Comparison of ENCODE assay signal across 13 mouse cellular contexts in genomic region chr15:31155141-31155540, GRCm38 (mm10).
DNase-seq lines count a peak whose midpoint lies in the region; ATAC-seq lines count a peak whose summit lies in the region.
"Had no signal": no experiment of that assay in that cellular context is flagged by ENCODE, and none has a peak within 500 bp of the region (broad histone marks: within the 10 kb centered on the region; RNA-seq: fewer than 3 reads in every experiment).

No protein-coding gene starts in this region.

- H3K4me3 ChIP-seq in hindbrain, embryonic 11.5 days (ENCODE audit: low read depth, low read length): no peak overlapping the region
- H3K4me3 ChIP-seq in hindbrain, embryonic 13.5 days: no peak overlapping the region
- no peak overlapping the region for H3K4me3 ChIP-seq in embryonic facial prominence, embryonic 14.5 days (ENCODE audit: low read depth, low read length)
- no peak overlapping the region for H3K4me3 ChIP-seq in forebrain, embryonic 15.5 days
- H3K4me3 ChIP-seq: liver, embryonic 12.5 days; megakaryocyte, embryonic 14.5 days had no signal

- H3K36me3 ChIP-seq in hindbrain, embryonic 11.5 days (ENCODE audit: control insufficient read depth, insufficient read depth, low read length): no peaks in the 10 kb centered on the region
- H3K36me3 ChIP-seq in hindbrain, embryonic 13.5 days: no peaks in the 10 kb centered on the region
- no peaks in the 10 kb centered on the region for H3K36me3 ChIP-seq in embryonic facial prominence, embryonic 14.5 days (ENCODE audit: control insufficient read depth, insufficient read depth, low read length)
- no peaks in the 10 kb centered on the region for H3K36me3 ChIP-seq in forebrain, embryonic 15.5 days
- H3K36me3 ChIP-seq: liver, embryonic 12.5 days had no signal

- H3K9ac ChIP-seq in hindbrain, embryonic 11.5 days (ENCODE audit: low read depth, low read length): no peak overlapping the region
- H3K9ac ChIP-seq in hindbrain, embryonic 13.5 days: no peak overlapping the region
- H3K9ac ChIP-seq in embryonic facial prominence, embryonic 14.5 days (ENCODE audit: low read depth, low read length): no peak overlapping the region
- H3K9ac ChIP-seq in forebrain, embryonic 15.5 days (replicated peaks): no peak overlapping the region
- H3K9ac ChIP-seq: liver, embryonic 12.5 days had no signal

- 55% methylated on average over 9 of the region's 9 CpGs for WGBS in hindbrain, embryonic 11.5 days
- 66% methylated on average over 9 of the region's 9 CpGs for WGBS in hindbrain, embryonic 13.5 days
- 23% methylated on average over 9 of the region's 9 CpGs for WGBS in embryonic facial prominence, embryonic 14.5 days
- WGBS in forebrain, embryonic 15.5 days: 42% methylated on average over 9 of the region's 9 CpGs

- ATAC-seq in hindbrain, embryonic 11.5 days (ENCODE audit: low FRiP score): no peak
- ATAC-seq in hindbrain, embryonic 13.5 days (ENCODE audit: low FRiP score): no peak
- peak; percentile 67; the same call in 1 of the 2 replicates for ATAC-seq in embryonic facial prominence, embryonic 14.5 days (ENCODE audit: low read depth)
- ATAC-seq in erythroblast, adult 5-6 weeks (replicated peaks; ENCODE audit: low FRiP score, poor library complexity, severe bottlenecking): no peak
- no peak for ATAC-seq in forebrain, embryonic 15.5 days (replicated peaks)
- ATAC-seq: inflammation-experienced regulatory T-cells, adult 6 months; liver, embryonic 12.5 days had no signal

- no peak overlapping the region for H3K27ac ChIP-seq in hindbrain, embryonic 11.5 days (ENCODE audit: low read depth, low read length)
- H3K27ac ChIP-seq in hindbrain, embryonic 13.5 days: no peak overlapping the region
- no peak overlapping the region for H3K27ac ChIP-seq in embryonic facial prominence, embryonic 14.5 days (replicated peaks; ENCODE audit: low read depth, low read length)
- no peak overlapping the region for H3K27ac ChIP-seq in forebrain, embryonic 15.5 days (replicated peaks)
- H3K27ac ChIP-seq: liver, embryonic 12.5 days had no signal

- H3K4me2 ChIP-seq in hindbrain, embryonic 11.5 days (replicated peaks; ENCODE audit: low read depth, low read length): no peak overlapping the region
- no peak overlapping the region for H3K4me2 ChIP-seq in hindbrain, embryonic 13.5 days
- peak overlapping the region; percentile 25; the same call in 1 of the 2 replicates for H3K4me2 ChIP-seq in embryonic facial prominence, embryonic 14.5 days (ENCODE audit: low read depth, low read length)
- no peak overlapping the region for H3K4me2 ChIP-seq in forebrain, embryonic 15.5 days (replicated peaks)
- H3K4me2 ChIP-seq: liver, embryonic 12.5 days had no signal

- H3K4me1 ChIP-seq in hindbrain, embryonic 11.5 days (replicated peaks; ENCODE audit: control insufficient read depth, insufficient read depth, low read length): no peaks in the 10 kb centered on the region
- peaks cover 7% of the 10 kb centered on the region for H3K4me1 ChIP-seq in hindbrain, embryonic 13.5 days (replicated peaks)
- no peaks in the 10 kb centered on the region for H3K4me1 ChIP-seq in embryonic facial prominence, embryonic 14.5 days (ENCODE audit: control insufficient read depth, insufficient read depth, low read length)
- H3K4me1 ChIP-seq in forebrain, embryonic 15.5 days: peaks cover 12% of the 10 kb centered on the region
- H3K4me1 ChIP-seq: liver, embryonic 12.5 days; megakaryocyte, embryonic 14.5 days had no signal

- no peaks in the 10 kb centered on the region for H3K9me3 ChIP-seq in hindbrain, embryonic 11.5 days (ENCODE audit: control insufficient read depth, low read length)
- no peaks in the 10 kb centered on the region for H3K9me3 ChIP-seq in hindbrain, embryonic 13.5 days
- no peaks in the 10 kb centered on the region for H3K9me3 ChIP-seq in embryonic facial prominence, embryonic 14.5 days (ENCODE audit: control insufficient read depth, low read length)
- no peaks in the 10 kb centered on the region for H3K9me3 ChIP-seq in forebrain, embryonic 15.5 days
- H3K9me3 ChIP-seq: liver, embryonic 12.5 days; megakaryocyte, embryonic 14.5 days had no signal

- peak; percentile 9 for DNase-seq in hindbrain, embryonic 11.5 days (ENCODE audit: low spot score)
- DNase-seq in testis, postnatal 10 days (ENCODE audit: low spot score): peak; percentile 40
- no peak for DNase-seq in testis, postnatal 14 days (ENCODE audit: low spot score)
- peak; percentile 75 for DNase-seq in embryonic facial prominence, embryonic 14.5 days (ENCODE audit: low spot score)
- no peak for DNase-seq in thymus, postnatal 25 days
- DNase-seq: spleen, adult 18-20 months; thymus, adult 18-20 months had no signal

- no peaks in the 10 kb centered on the region for H3K27me3 ChIP-seq in hindbrain, embryonic 11.5 days (ENCODE audit: control insufficient read depth, insufficient read depth, low read length)
- H3K27me3 ChIP-seq in hindbrain, embryonic 13.5 days: no peaks in the 10 kb centered on the region
- no peaks in the 10 kb centered on the region for H3K27me3 ChIP-seq in embryonic facial prominence, embryonic 14.5 days (replicated peaks; ENCODE audit: control insufficient read depth, insufficient read depth, low read length)
- no peaks in the 10 kb centered on the region for H3K27me3 ChIP-seq in forebrain, embryonic 15.5 days
- H3K27me3 ChIP-seq: liver, embryonic 12.5 days; megakaryocyte, embryonic 14.5 days had no signal

Comparison
In these comparisons a context has a peak if more than half of its experiments do, and no peak if none do; other contexts are left out.
1. DNase-seq: peak in hindbrain, embryonic 11.5 days (single experiment), testis, postnatal 10 days (single experiment) and embryonic facial prominence, embryonic 14.5 days (single experiment); none in testis, postnatal 14 days (single experiment) and thymus, postnatal 25 days (single experiment).